Mouse (Mus musculus) Patski (cell line): ENCODE measurements around the gene Evi2b. TPM values are rescaled to one million over a fixed set of nuclear protein-coding genes. Genes with fewer than 3 reads are reported as not detected.

ENCODE experiments used
- ATAC-seq: fragments of 100-300 bp; one replicate; pipeline ENCODE4 v1.8.0; 2021
- CTCF ChIA-PET: fragments of 350-600 bp; sonication (Branson Sonifier 250); formaldehyde crosslinking; loops from one replicate; lab custom pipeline; 2022; ENCODE audit warnings: inconsistent platforms; lab: Charles Lee
- POLR2A ChIA-PET: fragments of 350-600 bp; sonication (Branson Sonifier 250); formaldehyde crosslinking; loops from one replicate; lab custom pipeline; 2022; ENCODE audit warnings: antibody characterized with exemption, inconsistent platforms; lab: Charles Lee
- DNase-seq: peaks from one replicate; pipeline ENCODE4 v3.0.0-alpha.2; 2011; ENCODE audit warnings: low read depth, low spot score
- H3K27me3 ChIP-seq: fragments of 371-371 bp; one replicate; pipeline ENCODE4 v1.5.1; 2021
- CTCF ChIP-seq: fragments of 100-300 bp; IDR thresholded peaks from one replicate; pipeline ENCODE4 v1.5.1; 2021
- in situ Hi-C: fragments of 300-500 bp; cut with MboI; formaldehyde crosslinking; loops from 3 replicates; pipeline ENCODE4 v1.11.1; 2018; ENCODE audit warnings: low pct_unique_long_range_greater_than_20kb, mixed read lengths
- polyA plus RNA-seq: library from polyadenylated mRNA; unstranded; gene quantifications from one replicate; pipeline ENCODE4 v1.2.3, GENCODE M21; 2021

The Evi2b gene
- polyA plus RNA-seq, 1 experiment from 2014 or later = 0.05 TPM

- H3K27me3 ChIP-seq = no peaks in the 10 kb centered on the region
- ATAC-seq (peak; percentile 47), DNase-seq (no peak)
- ChIA-PET CTCF (interaction anchor here (0.9 to 1.2 kb wide), 2 partner anchors 13 to 39 kb away, joined by 3 to 4 read pairs; no protein-coding TSS in a partner anchor), POLR2A (interaction anchor here (1.6 kb wide), 1 partner anchor 12 kb away, joined by 3 read pairs; no protein-coding TSS in a partner anchor)
- no peak for TF ChIP-seq CTCF
- in situ Hi-C loops = no loop called here
Measured at GRCm38 (mm10) chr11:79494976-79495800, 28.4 kb downstream of the Evi2b start.

GRCm38 (mm10) chr11:79484721-79485120 is 38.8 kb downstream of the Evi2b start:
- ChIA-PET POLR2A (no interaction called here), CTCF (interaction anchor here (1.2 kb wide), 1 partner anchor 8 kb away, joined by 3 read pairs; no protein-coding TSS in a partner anchor)
- no peak for TF ChIP-seq CTCF
- H3K27me3 ChIP-seq = no peaks in the 10 kb centered on the region
- no peak for DNase-seq
- ATAC-seq = no peak
- in situ Hi-C loops = no loop called here

- in situ Hi-C loops = no loop called here
- ChIA-PET POLR2A (no interaction called here), CTCF (interaction anchor here (1.2 to 1.8 kb wide), 2 partner anchors 9 to 69 kb away, joined by 3 read pairs; no protein-coding TSS in a partner anchor)
- no peak for ATAC-seq
- H3K27me3 ChIP-seq = no peaks in the 10 kb centered on the region
- DNase-seq = no peak
- TF ChIP-seq CTCF = no peak
Measured at GRCm38 (mm10) chr11:79483876-79484528, 39.6 kb downstream of the Evi2b start.

GRCm38 (mm10) chr11:79483392-79483791 is 40.2 kb downstream of the Evi2b start:
- ChIA-PET POLR2A (interaction anchor here (1.0 kb wide), 1 partner anchor 11 kb away, joined by 3 read pairs; no protein-coding TSS in a partner anchor), CTCF (interaction anchor here (1.3 to 1.8 kb wide), 2 partner anchors 10 to 70 kb away, joined by 3 read pairs; no protein-coding TSS in a partner anchor)
- no peaks in the 10 kb centered on the region for H3K27me3 ChIP-seq
- in situ Hi-C loops = no loop called here
- no peak for ATAC-seq
- TF ChIP-seq CTCF = no peak
- DNase-seq = no peak

- H3K27me3 ChIP-seq = no peaks in the 10 kb centered on the region
- no peak for TF ChIP-seq CTCF
- DNase-seq = no peak
- ChIA-PET CTCF (no interaction called here), POLR2A (no interaction called here)
- in situ Hi-C loops = no loop called here
- no peak for ATAC-seq
Measured at GRCm38 (mm10) chr11:79468097-79468496, 55.5 kb downstream of the Evi2b start.

Other genes with a start within 250 kb of the Evi2b start
- gene Gm9964, start 226.9 kb downstream of the Evi2b start, polyA plus RNA-seq = not detected
- 24.1 TPM for gene Nf1, start 184.1 kb downstream of the Evi2b start, polyA plus RNA-seq
- gene Omg, start 19.7 kb downstream of the Evi2b start, polyA plus RNA-seq = not detected
- gene Evi2, start 6.8 kb upstream of the Evi2b start, polyA plus RNA-seq = not detected
- gene Evi2a, start 6.8 kb upstream of the Evi2b start, polyA plus RNA-seq = 0.08 TPM
- gene Rab11fip4, start 67.5 kb upstream of the Evi2b start, polyA plus RNA-seq = 0.40 TPM